Mouse (Mus musculus): ENCODE results near the gene 2310033P09Rik.
A peak's percentile ranks its signal among the peaks of the same experiment; 100 is the strongest.

2310033P09Rik gene

DNA sequence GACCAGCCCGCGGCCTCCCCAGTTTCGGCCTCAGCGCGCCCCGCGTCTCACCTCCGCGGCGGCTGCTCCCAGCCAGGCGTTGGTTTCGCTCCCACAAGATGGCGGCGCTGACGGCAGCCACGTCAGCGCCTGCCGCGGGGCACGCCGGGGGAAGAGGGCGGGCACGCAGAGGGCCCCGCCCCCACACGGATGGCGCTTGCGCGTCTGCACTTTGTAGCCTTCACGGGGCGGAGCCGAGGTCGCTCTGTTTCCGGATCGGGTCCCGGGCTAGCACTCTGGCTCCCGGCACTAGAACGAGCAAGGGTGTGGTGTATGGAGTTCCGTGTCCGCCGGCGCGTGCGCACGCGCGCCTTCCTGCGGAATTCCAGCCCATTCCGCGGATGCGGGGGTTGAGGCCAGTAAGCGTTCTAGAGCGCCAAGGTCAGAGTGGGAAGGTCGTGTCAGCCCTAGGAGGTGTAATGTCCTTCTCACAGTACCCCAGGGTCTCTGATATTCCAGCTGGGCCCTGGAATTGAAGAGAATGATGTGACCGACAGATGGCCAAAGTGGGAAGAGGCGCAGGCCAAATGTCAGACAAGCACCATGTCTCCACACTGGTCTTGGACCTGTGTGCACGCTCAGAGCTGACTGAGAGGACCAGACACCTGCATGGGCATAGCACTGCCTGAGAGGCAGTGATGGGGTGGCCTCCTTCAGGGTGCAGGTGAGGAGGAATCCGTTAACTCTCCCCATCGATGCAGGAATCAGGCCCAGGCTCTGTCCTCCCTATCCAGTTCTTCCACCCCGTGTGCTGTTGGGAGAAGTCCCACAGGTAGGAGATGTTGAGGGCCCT lies 20.2 kb downstream of the 2310033P09Rik start, which contains the start of gene Arf1:
Gene Arf1 (minus strand): TSS at position 149 of the 832 bp plus-strand sequence.
- DNase-seq (ENCODE audit: low spot score in 2 of 2) = peak; percentile 91 to 94

DNA sequence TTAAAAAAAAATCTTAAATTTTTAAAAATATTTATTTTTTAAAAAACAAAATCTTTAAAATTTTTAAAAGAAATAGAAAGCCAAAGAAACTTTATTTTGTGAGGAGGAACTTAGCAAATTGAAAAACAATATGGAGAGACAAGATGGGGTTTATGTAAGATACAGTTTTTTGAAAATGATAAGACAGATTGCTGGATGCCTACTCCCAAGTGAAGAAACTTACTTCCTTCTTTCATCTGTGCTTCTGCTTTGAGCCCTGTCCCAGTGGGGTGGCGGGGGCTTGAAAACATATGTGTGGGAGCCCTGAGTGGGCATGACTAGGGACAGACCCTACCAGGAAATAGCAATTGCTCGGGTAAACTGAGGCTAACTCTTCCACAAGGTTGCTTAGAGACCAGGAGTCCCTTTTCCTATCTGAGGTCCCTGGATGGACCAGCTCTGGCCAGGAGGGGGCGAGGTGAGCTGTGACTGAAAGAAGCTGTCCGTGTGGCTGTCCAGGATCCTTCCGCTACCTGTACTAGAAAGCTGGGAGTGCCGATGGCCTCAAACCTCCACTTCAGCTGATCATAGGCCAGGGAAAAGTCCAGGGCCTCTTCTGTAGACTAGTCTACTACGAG lies 22.1 kb downstream of the 2310033P09Rik start:
- DNase-seq (ENCODE audit: low spot score in 2 of 2) = peak; percentile 42 to 60

GRCm38 (mm10) chr11:59232797-59233196 lies 24.7 kb downstream of the 2310033P09Rik start:
- DNase-seq (ENCODE audit: low spot score in 2 of 2) = no peak

- peak; percentile 54 to 55 for DNase-seq (ENCODE audit: low spot score in 2 of 2)
Observed at GRCm38 (mm10) chr11:59238525-59239427, 30.7 kb downstream of the 2310033P09Rik start.

DNA sequence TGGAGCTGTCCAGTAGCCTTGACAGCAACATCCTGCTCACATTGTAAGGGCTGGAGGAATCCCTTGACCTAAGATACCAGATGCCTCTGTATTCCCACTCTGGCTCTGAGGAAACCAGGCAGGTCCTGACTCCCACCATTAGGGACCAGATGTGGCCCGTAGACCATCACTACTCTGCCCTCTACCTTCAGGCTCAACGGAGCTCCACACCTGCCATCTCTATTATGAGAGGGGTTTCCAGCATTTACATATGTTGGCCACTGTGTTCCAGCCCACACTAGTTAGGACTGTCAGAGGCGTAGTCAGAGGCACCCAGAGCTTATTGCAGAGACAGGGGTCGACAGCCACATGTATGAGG lies 31.3 kb downstream of the 2310033P09Rik start:
- DNase-seq (ENCODE audit: low spot score in 2 of 2) = no peak

GRCm38 (mm10) chr11:59239796-59240195 lies 31.7 kb downstream of the 2310033P09Rik start:
- DNase-seq (ENCODE audit: low spot score in 2 of 2) = no peak

GRCm38 (mm10) chr11:59241841-59242240 lies 33.7 kb downstream of the 2310033P09Rik start:
- DNase-seq (ENCODE audit: low spot score in 2 of 2) = no peak

DNA sequence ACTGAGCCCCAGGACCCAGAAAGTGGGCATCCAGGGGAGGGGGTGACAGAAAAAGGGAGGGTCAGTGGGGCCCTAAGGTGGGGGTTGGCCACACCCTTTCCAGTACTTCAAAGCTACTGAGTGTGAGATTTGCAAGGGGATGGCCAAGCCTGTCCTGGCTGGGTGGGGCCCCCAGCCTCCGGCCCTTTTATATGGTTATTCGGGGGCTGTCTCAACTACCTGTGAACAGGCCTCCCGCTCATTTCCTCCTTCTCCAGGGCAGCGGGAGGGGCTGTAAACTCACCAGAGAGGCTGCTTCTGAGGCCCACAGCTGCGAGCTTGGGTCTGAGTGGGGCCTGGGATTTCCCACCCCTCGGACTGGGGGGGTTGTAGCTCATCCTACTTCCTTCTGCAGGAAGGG lies 35.7 kb downstream of the 2310033P09Rik start:
- no peak for DNase-seq (ENCODE audit: low spot score in 2 of 2)

DNA sequence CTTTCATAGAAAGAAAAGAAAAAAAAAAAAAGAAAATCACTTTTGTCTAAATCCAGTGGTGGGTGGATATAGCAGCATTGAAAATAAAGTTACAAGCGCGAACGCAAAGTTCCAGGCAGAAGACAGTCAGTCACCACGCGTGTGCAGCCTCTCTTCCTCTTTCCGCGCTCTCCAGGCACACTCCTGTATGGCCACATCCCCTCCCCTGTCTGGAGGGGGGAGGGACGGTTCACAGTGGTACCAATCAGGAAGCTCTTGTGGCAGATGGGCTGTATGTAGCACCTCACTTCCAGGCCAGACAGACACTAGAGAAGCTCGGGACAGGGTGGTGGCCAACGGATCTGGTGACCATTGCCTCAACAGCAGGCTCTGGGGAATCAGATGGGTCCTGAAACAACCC lies 40.0 kb downstream of the 2310033P09Rik start:
- DNase-seq (ENCODE audit: low spot score in 2 of 2) = no peak

GRCm38 (mm10) chr11:59259647-59260046 lies 51.5 kb downstream of the 2310033P09Rik start:
- DNase-seq (ENCODE audit: low spot score in 2 of 2) = no peak

All from natural killer cell, adult 2 months (primary cell).